Mouse (Mus musculus): ENCODE data around the gene Rassf3. TPM values are rescaled to one million over a fixed set of nuclear protein-coding genes. Genes with fewer than 3 reads are reported as not detected.

The Rassf3 gene
- total RNA-seq, 1 experiment = 13.1 TPM

- H3K9ac ChIP-seq (ENCODE audit: insufficient read depth, low read depth, low read length, poor library complexity, severe bottlenecking) = no peak overlapping the region
- H3K4me1 ChIP-seq (ENCODE audit: control insufficient read depth in 2 of 2, insufficient read depth in 2 of 2, low read length in 2 of 2, poor library complexity in 1 of 2) = peaks cover 8 to 43% of the 10 kb centered on the region in 2 experiments
- peaks cover 3% of the 10 kb centered on the region; the same call in 1 of the 2 replicates for H3K36me3 ChIP-seq (ENCODE audit: control insufficient read depth, insufficient read depth, low read length, poor library complexity, severe bottlenecking)
- H3K27ac ChIP-seq (ENCODE audit: insufficient read depth, low read depth, low read length, poor library complexity, severe bottlenecking) = no peak overlapping the region; the same call in 1 of the 2 replicates
- H3K4me3 ChIP-seq (ENCODE audit: insufficient read depth in 1 of 2, low read depth in 1 of 2, low read length in 2 of 2, poor library complexity in 1 of 2, severe bottlenecking in 1 of 2) = no peak overlapping the region
- no peak for DNase-seq (ENCODE audit: low read depth, low spot score)
- TF ChIP-seq ZNF384 (IDR thresholded peaks at IDR 0.05; ENCODE audit: low read depth, low read length) (no peak), MAFK (IDR thresholded peaks at IDR 0.05; ENCODE audit: insufficient read depth, low read depth, low read length) (no peak), ZC3H11A (IDR thresholded peaks at IDR 0.05; ENCODE audit: borderline replicate concordance, low read depth, low read length) (no peak), CHD2 (IDR thresholded peaks at IDR 0.05; ENCODE audit: low read depth, low read length) (no peak), HCFC1 (IDR thresholded peaks at IDR 0.05; ENCODE audit: borderline replicate concordance, insufficient read depth, low read length) (no peak)
- H3K9me3 ChIP-seq (ENCODE audit: control insufficient read depth, insufficient read depth, low read depth, low read length) = no peaks in the 10 kb centered on the region
- in situ Hi-C loops (cut with MboI; ENCODE audit: low sequenced_read_pairs in 2 of 2, unreplicated experiment in 2 of 2) = no loop called here
Observed at GRCm38 (mm10) chr10:121425079-121425478, 51.1 kb downstream of the Rassf3 start.

- H3K9ac ChIP-seq (ENCODE audit: insufficient read depth, low read depth, low read length, poor library complexity, severe bottlenecking) = no peak overlapping the region
- no peak for TF ChIP-seq CHD2 (IDR thresholded peaks at IDR 0.05; ENCODE audit: low read depth, low read length)
- no peak for TF ChIP-seq HCFC1 (IDR thresholded peaks at IDR 0.05; ENCODE audit: borderline replicate concordance, insufficient read depth, low read length)
- no peak for TF ChIP-seq MAFK (IDR thresholded peaks at IDR 0.05; ENCODE audit: insufficient read depth, low read depth, low read length)
- no peak for TF ChIP-seq ZC3H11A (IDR thresholded peaks at IDR 0.05; ENCODE audit: borderline replicate concordance, low read depth, low read length)
- TF ChIP-seq ZNF384 (IDR thresholded peaks at IDR 0.05; ENCODE audit: low read depth, low read length) = no peak
- H3K9me3 ChIP-seq (ENCODE audit: control insufficient read depth, insufficient read depth, low read depth, low read length) = no peaks in the 10 kb centered on the region
- no peak overlapping the region for H3K4me3 ChIP-seq (ENCODE audit: insufficient read depth in 1 of 2, low read depth in 1 of 2, low read length in 2 of 2, poor library complexity in 1 of 2, severe bottlenecking in 1 of 2)
- peaks cover 3% of the 10 kb centered on the region; the same call in 1 of the 2 replicates for H3K36me3 ChIP-seq (ENCODE audit: control insufficient read depth, insufficient read depth, low read length, poor library complexity, severe bottlenecking)
- H3K27ac ChIP-seq (ENCODE audit: insufficient read depth, low read depth, low read length, poor library complexity, severe bottlenecking) = no peak overlapping the region
- H3K4me1 ChIP-seq (ENCODE audit: control insufficient read depth in 2 of 2, insufficient read depth in 2 of 2, low read length in 2 of 2, poor library complexity in 1 of 2) = peaks cover 5 to 39% of the 10 kb centered on the region in 2 experiments
- no peak for DNase-seq (ENCODE audit: low read depth, low spot score)
- in situ Hi-C loops (cut with MboI; ENCODE audit: low sequenced_read_pairs in 2 of 2, unreplicated experiment in 2 of 2) = no loop called here
Observed at GRCm38 (mm10) chr10:121424455-121424854, 51.7 kb downstream of the Rassf3 start.

- Histone ChIP-seq H3K36me3 (ENCODE audit: control insufficient read depth, insufficient read depth, low read length, poor library complexity, severe bottlenecking) (peaks cover 5% of the 10 kb centered on the region; the same call in 1 of the 2 replicates), H3K27ac (ENCODE audit: insufficient read depth, low read depth, low read length, poor library complexity, severe bottlenecking) (no peak overlapping the region), H3K9ac (ENCODE audit: insufficient read depth, low read depth, low read length, poor library complexity, severe bottlenecking) (no peak overlapping the region), H3K4me1 (ENCODE audit: control insufficient read depth in 2 of 2, insufficient read depth in 2 of 2, low read length in 2 of 2, poor library complexity in 1 of 2) (peaks cover 4 to 37% of the 10 kb centered on the region in 2 experiments), H3K9me3 (ENCODE audit: control insufficient read depth, insufficient read depth, low read depth, low read length) (no peaks in the 10 kb centered on the region), H3K4me3 (ENCODE audit: insufficient read depth in 1 of 2, low read depth in 1 of 2, low read length in 2 of 2, poor library complexity in 1 of 2, severe bottlenecking in 1 of 2) (no peak overlapping the region)
- in situ Hi-C loops (cut with MboI; ENCODE audit: low sequenced_read_pairs in 2 of 2, unreplicated experiment in 2 of 2) = no loop called here
- DNase-seq (ENCODE audit: low read depth, low spot score) = no peak
- no peak for TF ChIP-seq HCFC1 (IDR thresholded peaks at IDR 0.05; ENCODE audit: borderline replicate concordance, insufficient read depth, low read length)
- no peak for TF ChIP-seq MAFK (IDR thresholded peaks at IDR 0.05; ENCODE audit: insufficient read depth, low read depth, low read length)
- TF ChIP-seq ZNF384 (IDR thresholded peaks at IDR 0.05; ENCODE audit: low read depth, low read length) = no peak
- no peak for TF ChIP-seq ZC3H11A (IDR thresholded peaks at IDR 0.05; ENCODE audit: borderline replicate concordance, low read depth, low read length)
- no peak for TF ChIP-seq CHD2 (IDR thresholded peaks at IDR 0.05; ENCODE audit: low read depth, low read length)
Observed at GRCm38 (mm10) chr10:121423541-121424349, 52.4 kb downstream of the Rassf3 start.

GRCm38 (mm10) chr10:121422294-121422693, 53.9 kb downstream of the Rassf3 start:
- peaks cover 5% of the 10 kb centered on the region; the same call in 1 of the 2 replicates for H3K36me3 ChIP-seq (ENCODE audit: control insufficient read depth, insufficient read depth, low read length, poor library complexity, severe bottlenecking)
- no peak overlapping the region for H3K27ac ChIP-seq (ENCODE audit: insufficient read depth, low read depth, low read length, poor library complexity, severe bottlenecking)
- H3K9me3 ChIP-seq (ENCODE audit: control insufficient read depth, insufficient read depth, low read depth, low read length) = no peaks in the 10 kb centered on the region
- TF ChIP-seq CHD2 (IDR thresholded peaks at IDR 0.05; ENCODE audit: low read depth, low read length) (no peak), MAFK (IDR thresholded peaks at IDR 0.05; ENCODE audit: insufficient read depth, low read depth, low read length) (no peak), ZC3H11A (IDR thresholded peaks at IDR 0.05; ENCODE audit: borderline replicate concordance, low read depth, low read length) (no peak), HCFC1 (IDR thresholded peaks at IDR 0.05; ENCODE audit: borderline replicate concordance, insufficient read depth, low read length) (no peak), ZNF384 (IDR thresholded peaks at IDR 0.05; ENCODE audit: low read depth, low read length) (no peak)
- in situ Hi-C loops (cut with MboI; ENCODE audit: low sequenced_read_pairs in 2 of 2, unreplicated experiment in 2 of 2) = no loop called here
- no peak overlapping the region for H3K4me3 ChIP-seq (ENCODE audit: insufficient read depth in 1 of 2, low read depth in 1 of 2, low read length in 2 of 2, poor library complexity in 1 of 2, severe bottlenecking in 1 of 2)
- no peak overlapping the region for H3K9ac ChIP-seq (ENCODE audit: insufficient read depth, low read depth, low read length, poor library complexity, severe bottlenecking)
- no peak for DNase-seq (ENCODE audit: low read depth, low spot score)
- peaks cover 4 to 28% of the 10 kb centered on the region in 2 experiments for H3K4me1 ChIP-seq (ENCODE audit: control insufficient read depth in 2 of 2, insufficient read depth in 2 of 2, low read length in 2 of 2, poor library complexity in 1 of 2)
